22 mouse cellular contexts compared by ENCODE assay signal in genomic region chr4:109960201-109960935, GRCm38 (mm10). TPM values are rescaled to one million over a fixed set of nuclear protein-coding genes. Genes with fewer than 3 reads are reported as not detected.
DNase-seq lines count a peak whose midpoint lies in the region; ATAC-seq and TF ChIP-seq lines count a peak whose summit lies in the region.
"Had no signal": no experiment of that assay in that cellular context is flagged by ENCODE, and none has a peak within 500 bp of the region (broad histone marks: within the 10 kb centered on the region; RNA-seq: fewer than 3 reads in every experiment).

No protein-coding gene starts in this region.

- TF ChIP-seq CTCF in CH12.LX (conservative IDR thresholded peaks at IDR 0.05 in 1 of 2, IDR thresholded peaks at IDR 0.05 in 1 of 2; ENCODE audit: low read depth in 2 of 2, low read length in 2 of 2) = no peak
- no peak for TF ChIP-seq CTCF in cerebellum, adult 2 months (IDR thresholded peaks at IDR 0.05; ENCODE audit: borderline replicate concordance, insufficient read depth, low read depth, low read length)

- dilution Hi-C loops in CH12.LX (cut with MboI; ENCODE audit: extremely low pct_ligation_motif_present, extremely low pct_unique_long_range_greater_than_20kb, low sequenced_read_pairs) = no loop called here

- H3K4me2 ChIP-seq in forebrain, embryonic 12.5 days = no peak overlapping the region
- H3K4me2 ChIP-seq in forebrain, embryonic 14.5 days (ENCODE audit: low read length) = no peak overlapping the region
- no peak overlapping the region for H3K4me2 ChIP-seq in midbrain, embryonic 11.5 days
- no peak overlapping the region for H3K4me2 ChIP-seq in CH12.LX (ENCODE audit: insufficient read depth, low read depth, poor library complexity, severe bottlenecking)
- H3K4me2 ChIP-seq: embryonic facial prominence, embryonic 15.5 days; heart, embryonic 13.5 days; hindbrain, embryonic 12.5 days had no signal

- peak; percentile 60; the same call in 1 of the 2 replicates for ATAC-seq in forebrain, embryonic 12.5 days (ENCODE audit: low FRiP score)
- no peak for ATAC-seq in forebrain, embryonic 14.5 days
- no peak; the same call in 1 of the 2 replicates for ATAC-seq in midbrain, embryonic 11.5 days (ENCODE audit: low FRiP score)
- ATAC-seq: forebrain, embryonic 16.5 days; hindbrain, embryonic 16.5 days; inflammation-experienced regulatory T-cells, adult 6 months had no signal

- no peak overlapping the region for H3K9ac ChIP-seq in forebrain, embryonic 12.5 days
- no peak overlapping the region for H3K9ac ChIP-seq in forebrain, embryonic 14.5 days (ENCODE audit: low read length)
- no peak overlapping the region for H3K9ac ChIP-seq in midbrain, embryonic 11.5 days (ENCODE audit: low read length)
- H3K9ac ChIP-seq in CH12.LX (ENCODE audit: insufficient read depth, low read depth) = no peak overlapping the region
- H3K9ac ChIP-seq: embryonic facial prominence, embryonic 15.5 days; heart, embryonic 13.5 days; hindbrain, embryonic 12.5 days had no signal

- H3K4me1 ChIP-seq in forebrain, embryonic 12.5 days = no peaks in the 10 kb centered on the region
- no peaks in the 10 kb centered on the region for H3K4me1 ChIP-seq in forebrain, embryonic 14.5 days (ENCODE audit: control insufficient read depth, insufficient read depth, low read length)
- no peaks in the 10 kb centered on the region for H3K4me1 ChIP-seq in midbrain, embryonic 11.5 days (ENCODE audit: control insufficient read depth, insufficient read depth, low read length)
- H3K4me1 ChIP-seq in midbrain, embryonic 10.5 days = peaks cover 4% of the 10 kb centered on the region; the same call in 1 of the 2 replicates
- peaks cover 5 to 22% of the 10 kb centered on the region in 2 experiments for H3K4me1 ChIP-seq in CH12.LX (ENCODE audit: control insufficient read depth in 1 of 2, insufficient read depth in 2 of 2)
- H3K4me1 ChIP-seq in cerebellum, adult 2 months (ENCODE audit: control insufficient read depth, insufficient read depth, low read length) = no peaks in the 10 kb centered on the region
- H3K4me1 ChIP-seq: embryonic facial prominence, embryonic 15.5 days; heart, embryonic 13.5 days; hindbrain, embryonic 12.5 days had no signal

- H3K79me2 ChIP-seq in CH12.LX (replicated peaks; ENCODE audit: control insufficient read depth, extremely low read depth, insufficient read depth, poor library complexity, severe bottlenecking) = no peaks in the 10 kb centered on the region

- H3K27me3 ChIP-seq in forebrain, embryonic 12.5 days = no peaks in the 10 kb centered on the region
- no peaks in the 10 kb centered on the region for H3K27me3 ChIP-seq in forebrain, embryonic 14.5 days (replicated peaks; ENCODE audit: control insufficient read depth, insufficient read depth, low read length)
- no peaks in the 10 kb centered on the region for H3K27me3 ChIP-seq in midbrain, embryonic 11.5 days (ENCODE audit: control insufficient read depth, insufficient read depth, low read length)
- H3K27me3 ChIP-seq in midbrain, embryonic 10.5 days (ENCODE audit: low read depth, poor library complexity, severe bottlenecking) = no peaks in the 10 kb centered on the region
- H3K27me3 ChIP-seq in CH12.LX (replicated peaks) = no peaks in the 10 kb centered on the region
- no peaks in the 10 kb centered on the region; the same call in 1 of the 2 replicates for H3K27me3 ChIP-seq in cerebellum, adult 2 months (ENCODE audit: control insufficient read depth, insufficient read depth, low read length)
- H3K27me3 ChIP-seq: embryonic facial prominence, embryonic 15.5 days; heart, embryonic 13.5 days; hindbrain, embryonic 12.5 days had no signal

- no peak overlapping the region for H3K4me3 ChIP-seq in forebrain, embryonic 12.5 days (replicated peaks)
- H3K4me3 ChIP-seq in forebrain, embryonic 14.5 days (ENCODE audit: low read depth, low read length) = no peak overlapping the region
- no peak overlapping the region for H3K4me3 ChIP-seq in midbrain, embryonic 11.5 days (ENCODE audit: low read depth, low read length)
- no peak overlapping the region for H3K4me3 ChIP-seq in midbrain, embryonic 10.5 days
- H3K4me3 ChIP-seq in CH12.LX (replicated peaks in 1 of 3; ENCODE audit: low read depth in 2 of 3, low read length in 2 of 3, poor library complexity in 1 of 3) = no peak overlapping the region
- H3K4me3 ChIP-seq in cerebellum, adult 2 months (replicated peaks; ENCODE audit: insufficient read depth, low read depth, low read length) = no peak overlapping the region
- H3K4me3 ChIP-seq: embryonic facial prominence, embryonic 15.5 days; erythroblast, embryonic 14.5 days; forebrain, embryonic 10.5 days; heart, embryonic 13.5 days; hindbrain, embryonic 12.5 days had no signal

- in situ Hi-C loops in CH12.LX (cut with MboI; ENCODE audit: low pct_ligation_motif_present, low pct_unique_long_range_greater_than_20kb, low sequenced_read_pairs) = no loop called here

- TF ChIP-seq RAD21 in CH12.LX (IDR thresholded peaks at IDR 0.05; ENCODE audit: low read depth, low read length) = no peak

- TF ChIP-seq EP300 in CH12.LX (IDR thresholded peaks at IDR 0.05; ENCODE audit: low read length) = 0 out of 2 replicates have a peak, but pooled peaks have one; percentile 19

- no peak for TF ChIP-seq POLR2A in CH12.LX (IDR thresholded peaks at IDR 0.05; ENCODE audit: low read depth, low read length)
- TF ChIP-seq POLR2A in cerebellum, adult 2 months (IDR thresholded peaks at IDR 0.05; ENCODE audit: borderline replicate concordance, insufficient read depth, low read length) = no peak

- H3K9me3 ChIP-seq in forebrain, embryonic 12.5 days = no peaks in the 10 kb centered on the region
- H3K9me3 ChIP-seq in forebrain, embryonic 14.5 days (replicated peaks; ENCODE audit: control insufficient read depth, low read length) = no peaks in the 10 kb centered on the region
- H3K9me3 ChIP-seq in midbrain, embryonic 11.5 days (ENCODE audit: control insufficient read depth, low read length) = no peaks in the 10 kb centered on the region
- no peaks in the 10 kb centered on the region for H3K9me3 ChIP-seq in midbrain, embryonic 10.5 days (replicated peaks)
- no peaks in the 10 kb centered on the region for H3K9me3 ChIP-seq in CH12.LX (replicated peaks; ENCODE audit: low read length)
- H3K9me3 ChIP-seq: embryonic facial prominence, embryonic 15.5 days; forebrain, embryonic 10.5 days; heart, embryonic 13.5 days; hindbrain, embryonic 12.5 days had no signal

- WGBS in forebrain, embryonic 12.5 days = 65% methylated on average over 5 of the region's 5 CpGs
- WGBS in forebrain, embryonic 14.5 days = 52% methylated on average over 5 of the region's 5 CpGs
- WGBS in midbrain, embryonic 11.5 days = 77% methylated on average over 5 of the region's 5 CpGs
- WGBS in midbrain, embryonic 10.5 days = 77% methylated on average over 5 of the region's 5 CpGs
- WGBS in cerebellum, adult 2 months = 76% methylated on average over 5 of the region's 5 CpGs

- DNase-seq in forebrain, embryonic 14.5 days (ENCODE audit: low spot score) = no peak
- peak; percentile 79 for DNase-seq in midbrain, embryonic 11.5 days (ENCODE audit: low spot score, missing footprints)
- no peak for DNase-seq in midbrain, embryonic 10.5 days (ENCODE audit: low spot score)
- DNase-seq in CH12.LX (ENCODE audit: extremely low read depth) = peak; percentile 71
- DNase-seq in gastrocnemius, adult 8-10 months (ENCODE audit: low spot score in 2 of 2) = no peak
- DNase-seq in cerebellum, adult 2 months = no peak
- DNase-seq: adrenal gland, adult 8-10 months; adrenal gland, postnatal 36 days; cerebellum, adult 11 months; cerebellum, adult 9-10 months; cerebellum, postnatal 25 days; gastrocnemius, postnatal 14 days; heart, postnatal 36 days had no signal

- no peak overlapping the region for H3K27ac ChIP-seq in forebrain, embryonic 12.5 days
- H3K27ac ChIP-seq in forebrain, embryonic 14.5 days (ENCODE audit: low read depth, low read length) = no peak overlapping the region
- H3K27ac ChIP-seq in midbrain, embryonic 11.5 days (ENCODE audit: low read depth, low read length) = no peak overlapping the region
- H3K27ac ChIP-seq in midbrain, embryonic 10.5 days (replicated peaks) = no peak overlapping the region
- H3K27ac ChIP-seq in CH12.LX (ENCODE audit: insufficient read depth, low read depth) = no peak overlapping the region
- no peak overlapping the region for H3K27ac ChIP-seq in cerebellum, adult 2 months (ENCODE audit: insufficient read depth, low read length)
- H3K27ac ChIP-seq: embryonic facial prominence, embryonic 15.5 days; forebrain, embryonic 10.5 days; heart, embryonic 13.5 days; hindbrain, embryonic 12.5 days had no signal

- peaks cover 5% of the 10 kb centered on the region; the same call in 1 of the 2 replicates for H3K36me3 ChIP-seq in forebrain, embryonic 12.5 days (replicated peaks)
- peaks cover 5% of the 10 kb centered on the region for H3K36me3 ChIP-seq in forebrain, embryonic 14.5 days (ENCODE audit: control insufficient read depth, insufficient read depth, low read length)
- H3K36me3 ChIP-seq in midbrain, embryonic 11.5 days (ENCODE audit: control insufficient read depth, insufficient read depth, low read length) = no peaks in the 10 kb centered on the region
- peaks cover 6% of the 10 kb centered on the region; the same call in 1 of the 2 replicates for H3K36me3 ChIP-seq in midbrain, embryonic 10.5 days
- H3K36me3 ChIP-seq in CH12.LX (replicated peaks in 1 of 2; ENCODE audit: control insufficient read depth in 1 of 2, insufficient read depth in 1 of 2, low read length in 1 of 2) = peaks cover 19 to 45% of the 10 kb centered on the region in 2 experiments
- H3K36me3 ChIP-seq: hindbrain, embryonic 12.5 days had no signal

TF ChIP-seq in CH12.LX, 34 proteins besides CTCF, POLR2A, EP300 and RAD21 (continues in another document):
- TF ChIP-seq MEF2A (IDR thresholded peaks at IDR 0.05; ENCODE audit: borderline replicate concordance, low read depth, low read length) (peak; percentile 62; the same call in 1 of the 2 replicates), E2F4 (IDR thresholded peaks at IDR 0.05; ENCODE audit: insufficient replicate concordance, low read depth, low read length) (no peak), TBP (conservative IDR thresholded peaks at IDR 0.05; ENCODE audit: low read depth, low read length) (no peak), POLR2AphosphoS2 (IDR thresholded peaks at IDR 0.05; ENCODE audit: low read depth, low read length) (no peak), ZMIZ1 (IDR thresholded peaks at IDR 0.05; ENCODE audit: low read depth, low read length) (no peak), USF2 (conservative IDR thresholded peaks at IDR 0.05; ENCODE audit: low read depth, low read length) (no peak)

RNA-seq across cellular contexts. Expression of gene Dmrta2, which starts 17.5 kb away (rescaled TPM):
- 8.5 and 9.7 TPM in 2 replicates for polyA plus RNA-seq in forebrain, embryonic 12.5 days (2016; fragmentation: Nextera tagmentation; extraction: Ambion mirVana)
- polyA plus RNA-seq in forebrain, embryonic 14.5 days (2014; fragmentation: Nextera tagmentation; extraction: Ambion mirVana) = 4.1 and 5.9 TPM in 2 replicates
- polyA plus RNA-seq in midbrain, embryonic 11.5 days (2014; fragmentation: Nextera tagmentation; extraction: Ambion mirVana) = 2.9 and 4.4 TPM in 2 replicates
- polyA plus RNA-seq in midbrain, embryonic 10.5 days (2016; fragmentation: Nextera tagmentation; extraction: Ambion mirVana) = 2.3 and 2.4 TPM in 2 replicates
- total RNA-seq in CH12.LX (2012; rRNA removed) = 0.04 and 0.08 TPM in 2 replicates
- total RNA-seq in CH12.LX (2014; rRNA removed) = not detected in 2 replicates
- 0.08 and 0.13 TPM in 2 replicates for polyA plus RNA-seq in CH12.LX (2012; ENCODE audit: insufficient read length, low read depth)
- total RNA-seq in gastrocnemius, adult 8-10 months (2022) = under 1 TPM in 1 of 4 experiments, not detected in 3; 0.15 TPM
- polyA plus RNA-seq in cerebellum, adult 2 months (2012; rRNA removed) = 0.46 and 0.48 TPM in 2 replicates
- polyA plus RNA-seq: heart, embryonic 13.5 days; inflammation-experienced regulatory T-cells, adult 6 months had no signal

Comparison
In these comparisons a context has a peak if more than half of its experiments do, and no peak if none do; other contexts are left out.
1. DNase-seq: peak in midbrain, embryonic 11.5 days (single experiment) and CH12.LX (single experiment); none in forebrain, embryonic 14.5 days (single experiment), midbrain, embryonic 10.5 days (single experiment), gastrocnemius, adult 8-10 months (0 of 2) and cerebellum, adult 2 months (0 of 2).